Mouse (Mus musculus) stomach, postnatal 0 days (tissue): Measurements from ENCODE around the gene Kremen1.

Experiments
- CTCF ChIP-seq: IDR thresholded peaks from 2 replicates; pipeline ENCODE4 v1.5.1; 2016; ENCODE audit warnings: antibody characterized with exemption, low read depth, mild to moderate bottlenecking, moderate library complexity
- EP300 ChIP-seq: optimal IDR thresholded peaks from 2 replicates; pipeline ENCODE3; 2016; ENCODE audit warnings: antibody characterized with exemption

GRCm38 (mm10) chr11:5149955-5150354 is 111.4 kb downstream of the Kremen1 start:
- TF ChIP-seq CTCF (no peak), EP300 (no peak)
